Mouse (Mus musculus) cortical plate, adult 2 months (tissue): ENCODE data around the gene Spata31d1a.

Source experiments
- CTCF ChIP-seq: fragments of 200-500 bp; IDR thresholded peaks from 2 replicates; pipeline ENCODE4 v1.5.1; 2011; ENCODE audit warnings: mild to moderate bottlenecking, control low read depth, low read length; ENCODE audit not compliant: insufficient read depth; ENCODE audit errors: extremely low read depth
- POLR2A ChIP-seq: fragments of 200-500 bp; IDR thresholded peaks from 2 replicates; pipeline ENCODE4 v1.6.1; 2011; ENCODE audit warnings: mild to moderate bottlenecking, low read length, control low read depth; ENCODE audit not compliant: insufficient read depth; ENCODE audit errors: extremely low read depth

GRCm38 (mm10) chr13:59713710-59714109 lies 3.6 kb upstream of the Spata31d1a start:
- no peak for TF ChIP-seq CTCF
- no peak for TF ChIP-seq POLR2A
